Mouse (Mus musculus) heart, embryonic 13.5 days (tissue): ENCODE measurements around the gene Mtx2. TPM values are rescaled to one million over a fixed set of nuclear protein-coding genes. Genes with fewer than 3 reads are reported as not detected.
A peak's percentile ranks its signal among the peaks of the same experiment; 100 is the strongest.

ENCODE experiments used
- ATAC-seq: fragments of 200-750 bp; cut with Nextera tagmentation; 2 replicates; pipeline ENCODE4 v1.8.0; 2017; ENCODE audit warnings: moderate TSS enrichment; ENCODE audit not compliant: insufficient number of reproducible peaks, low FRiP score, low TSS enrichment; ENCODE audit errors: extremely low read depth
- H3K27ac ChIP-seq: fragments of 300-500 bp; sonication (generic); replicated peaks from 2 replicates; pipeline ENCODE4 v1.5.1; 2015; ENCODE audit warnings: moderate library complexity, mild to moderate bottlenecking, inconsistent platforms
- H3K27me3 ChIP-seq: fragments of 300-500 bp; sonication (generic); replicated peaks from 2 replicates; pipeline ENCODE4 v1.6.1; 2015; ENCODE audit warnings: mild to moderate bottlenecking, inconsistent platforms
- H3K36me3 ChIP-seq: fragments of 300-500 bp; sonication (generic); 2 replicates; pipeline ENCODE4 v1.6.1; 2015; ENCODE audit warnings: mild to moderate bottlenecking, inconsistent platforms
- H3K4me1 ChIP-seq: fragments of 300-500 bp; sonication (generic); 2 replicates; pipeline ENCODE4 v1.6.1; 2015; ENCODE audit warnings: inconsistent platforms
- H3K4me2 ChIP-seq: fragments of 300-500 bp; sonication (generic); 2 replicates; pipeline ENCODE4 v1.6.1; 2015; ENCODE audit warnings: inconsistent platforms, mild to moderate bottlenecking, moderate library complexity
- H3K4me3 ChIP-seq: fragments of 300-500 bp; sonication (generic); 2 replicates; pipeline ENCODE4 v1.5.1; 2015; ENCODE audit warnings: moderate library complexity, mild to moderate bottlenecking, inconsistent platforms
- H3K9ac ChIP-seq: fragments of 300-500 bp; sonication (generic); 2 replicates; pipeline ENCODE4 v1.6.1; 2015; ENCODE audit warnings: inconsistent platforms, mild to moderate bottlenecking, moderate library complexity
- H3K9me3 ChIP-seq: fragments of 300-500 bp; sonication (generic); 2 replicates; pipeline ENCODE4 v1.6.1; 2016; ENCODE audit warnings: inconsistent platforms
- WGBS: fragments of 180-500 bp; shearing (Covaris S2); methylation state at CpG from one replicate; pipeline ENCODE4 v1.1.7; 2015; ENCODE audit warnings: mixed read lengths; 5-methylcytosine and 5-hydroxymethylcytosine counted together
- polyA plus RNA-seq: library from polyadenylated mRNA; unstranded; fragments of >200 nt; fragmentation: Nextera tagmentation; extraction: Ambion mirVana; gene quantifications from 2 replicates; pipeline ENCODE4 v1.2.1, GENCODE M21; 2015

Mtx2 gene
- polyA plus RNA-seq, 1 experiment from 2014 or later: 138 TPM

DNA sequence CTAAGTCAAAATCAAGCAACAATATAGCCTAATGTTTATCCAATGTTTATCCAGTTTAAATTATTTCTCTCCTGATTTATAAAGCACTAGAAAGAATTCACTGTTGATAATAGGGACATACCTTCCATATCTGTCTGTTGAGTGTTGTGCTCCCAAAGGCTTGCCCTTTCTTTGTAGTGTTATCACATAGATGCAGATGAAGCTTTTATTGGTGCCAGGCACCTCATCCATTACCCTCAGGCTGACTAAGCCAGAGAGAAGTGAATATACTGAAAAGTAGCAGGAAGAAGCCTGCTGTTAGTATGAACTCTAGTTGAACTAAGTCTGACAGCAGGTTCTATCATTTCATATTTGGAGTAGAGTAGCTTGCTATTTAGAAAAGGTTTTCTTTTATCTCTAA lies 39.8 kb downstream of the Mtx2 start:
- H3K27ac ChIP-seq: no peak overlapping the region
- H3K9me3 ChIP-seq: peaks cover 6% of the 10 kb centered on the region; the same call in 1 of the 2 replicates
- no peaks in the 10 kb centered on the region for H3K27me3 ChIP-seq
- no peak overlapping the region for H3K9ac ChIP-seq
- H3K4me1 ChIP-seq: no peaks in the 10 kb centered on the region
- ATAC-seq: no peak
- peaks cover 24% of the 10 kb centered on the region for H3K36me3 ChIP-seq
- no peak overlapping the region for H3K4me3 ChIP-seq
- no peak overlapping the region for H3K4me2 ChIP-seq

DNA sequence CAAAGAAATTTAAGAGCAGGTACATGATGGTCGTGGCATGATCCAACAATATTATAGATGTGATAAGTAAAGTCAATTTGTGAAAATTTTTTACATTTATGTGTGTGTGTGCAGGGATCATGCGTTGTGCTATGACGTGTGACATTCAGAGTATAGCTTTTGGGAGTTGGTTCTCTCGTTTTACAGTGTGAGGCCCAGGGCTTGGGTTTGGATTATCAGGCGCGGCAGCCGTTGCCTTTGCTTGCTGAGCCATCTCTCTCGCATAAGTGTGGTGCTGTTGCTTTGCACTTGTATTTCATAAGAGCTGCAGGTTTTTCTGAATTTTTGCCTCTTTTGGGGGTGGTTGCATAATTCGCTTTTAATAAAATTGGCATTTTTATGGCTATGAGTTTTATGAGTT lies 48.4 kb downstream of the Mtx2 start:
- H3K4me1 ChIP-seq: peaks cover 8% of the 10 kb centered on the region; the same call in 1 of the 2 replicates
- no peak overlapping the region for H3K9ac ChIP-seq
- no peak for ATAC-seq
- H3K4me3 ChIP-seq: no peak overlapping the region
- H3K36me3 ChIP-seq: peaks cover 40% of the 10 kb centered on the region
- no peak overlapping the region for H3K4me2 ChIP-seq
- H3K27ac ChIP-seq: no peak overlapping the region
- 81% methylated on average over 9 of the region's 9 CpGs for WGBS
- no peaks in the 10 kb centered on the region for H3K27me3 ChIP-seq
- H3K9me3 ChIP-seq: no peaks in the 10 kb centered on the region

DNA sequence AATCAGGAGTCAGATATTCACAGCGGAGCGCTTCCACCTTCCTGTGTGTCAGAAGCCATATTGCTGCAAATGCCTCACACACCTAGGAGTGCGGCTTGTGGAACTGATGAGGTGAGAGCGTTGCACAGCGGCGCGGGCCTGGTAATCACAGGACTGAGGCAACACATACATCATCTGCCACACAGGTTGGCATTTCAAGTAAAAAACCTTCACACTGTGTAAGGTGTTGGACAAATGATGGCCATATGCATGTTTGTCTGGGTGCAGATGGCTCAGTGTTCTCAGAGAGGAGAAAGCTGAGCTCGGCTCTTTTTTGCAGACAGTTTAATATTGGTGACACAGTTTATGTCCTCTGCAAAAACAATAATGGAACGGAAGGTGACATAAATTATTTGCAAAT lies 58.8 kb downstream of the Mtx2 start:
- no peak overlapping the region for H3K4me3 ChIP-seq
- H3K9me3 ChIP-seq: no peaks in the 10 kb centered on the region
- H3K9ac ChIP-seq: no peak overlapping the region
- no peaks in the 10 kb centered on the region for H3K4me1 ChIP-seq
- 89% methylated on average over 9 of the region's 9 CpGs for WGBS
- no peak overlapping the region for H3K4me2 ChIP-seq
- no peak overlapping the region for H3K27ac ChIP-seq
- H3K27me3 ChIP-seq: no peaks in the 10 kb centered on the region
- ATAC-seq: no peak
- H3K36me3 ChIP-seq: 0 out of 2 replicates have a peak, but pooled peaks cover under 1% of the 10 kb centered on the region

DNA sequence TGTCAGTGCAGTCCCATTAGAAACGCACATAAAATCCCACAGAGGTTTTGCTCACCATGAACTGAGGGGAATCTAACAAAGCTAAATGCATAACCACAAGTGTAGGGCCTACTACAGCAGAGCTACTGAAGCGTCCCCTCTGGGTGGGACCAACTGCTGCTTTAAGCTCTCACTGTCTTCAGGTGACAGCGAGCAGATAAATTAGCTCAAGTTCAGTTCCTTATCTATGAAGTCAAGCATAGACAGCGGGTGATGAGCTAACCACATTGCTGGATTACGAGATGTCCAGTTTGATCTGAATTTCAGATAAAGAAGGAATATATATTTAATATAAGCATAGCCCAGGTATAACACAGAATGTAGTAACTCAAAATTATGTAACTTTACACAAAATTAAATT lies 66.3 kb downstream of the Mtx2 start:
- no peaks in the 10 kb centered on the region for H3K4me1 ChIP-seq
- no peak overlapping the region for H3K9ac ChIP-seq
- H3K9me3 ChIP-seq: no peaks in the 10 kb centered on the region
- no peaks in the 10 kb centered on the region for H3K36me3 ChIP-seq
- H3K27ac ChIP-seq: no peak overlapping the region
- H3K27me3 ChIP-seq: no peaks in the 10 kb centered on the region
- no peak overlapping the region for H3K4me3 ChIP-seq
- WGBS: 62% methylated on average over 5 of the region's 5 CpGs
- H3K4me2 ChIP-seq: no peak overlapping the region
- ATAC-seq: no peak

DNA sequence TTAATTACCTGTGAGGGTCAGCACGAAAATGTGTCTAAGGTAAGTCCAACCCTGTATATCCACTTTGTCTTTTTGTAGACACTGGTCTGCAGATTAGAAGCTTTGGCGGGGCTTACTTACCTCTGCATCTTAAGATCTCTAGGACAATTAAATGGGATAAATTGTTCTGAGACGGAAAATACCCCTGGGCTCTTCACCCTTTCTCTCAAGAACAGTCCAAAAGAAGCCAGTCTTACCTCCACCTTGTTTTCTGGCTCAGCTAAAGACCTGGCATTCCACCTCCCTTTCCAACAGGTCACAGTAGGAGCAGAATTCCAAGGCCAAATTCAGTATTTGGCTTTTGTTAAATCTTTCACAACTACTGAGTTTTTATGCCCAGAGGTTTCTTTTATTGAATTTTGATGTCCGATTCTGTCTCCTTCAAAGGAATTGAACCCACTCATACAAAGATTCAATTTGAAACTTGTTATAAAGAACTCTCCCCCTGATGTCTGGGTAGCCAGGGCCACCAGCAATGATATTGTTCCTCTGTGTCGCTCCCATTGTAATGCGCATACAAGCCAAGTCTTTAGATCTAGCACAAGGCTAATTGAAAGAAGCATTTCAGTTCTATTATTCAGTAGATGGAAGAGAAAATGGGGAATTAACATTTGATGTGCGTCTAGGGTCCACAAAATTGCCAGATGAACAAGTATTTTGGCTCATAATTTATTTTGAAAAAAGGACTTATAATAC lies 67.4 kb downstream of the Mtx2 start:
- Histone ChIP-seq H3K4me3 (no peak overlapping the region), H3K4me1 (no peaks in the 10 kb centered on the region), H3K36me3 (no peaks in the 10 kb centered on the region), H3K9me3 (no peaks in the 10 kb centered on the region), H3K9ac (no peak overlapping the region), H3K27me3 (no peaks in the 10 kb centered on the region), H3K27ac (no peak overlapping the region), H3K4me2 (no peak overlapping the region)
- 86% methylated on average over 7 of the region's 7 CpGs for WGBS
- ATAC-seq: no peak

DNA sequence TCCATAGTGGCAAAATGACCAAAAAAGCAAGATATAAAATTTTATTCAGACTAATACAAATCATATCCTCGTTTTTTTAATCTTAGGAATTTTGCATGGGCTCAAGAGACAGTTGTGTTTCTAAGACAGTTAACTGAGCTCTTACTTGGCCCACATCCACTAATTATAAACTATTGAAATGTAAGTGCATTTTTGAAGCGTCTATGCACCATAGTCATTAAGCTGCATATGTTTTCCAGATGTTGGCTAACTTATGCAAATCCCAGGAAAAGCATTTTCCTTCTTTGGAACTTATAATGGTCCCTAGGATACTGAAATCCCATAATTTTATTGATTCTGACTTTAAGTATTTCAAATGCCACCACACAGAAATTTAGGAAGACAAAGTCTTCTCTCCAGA lies 68.5 kb downstream of the Mtx2 start:
- Histone ChIP-seq H3K4me3 (no peak overlapping the region), H3K9ac (no peak overlapping the region), H3K27ac (no peak overlapping the region), H3K27me3 (no peaks in the 10 kb centered on the region), H3K4me1 (no peaks in the 10 kb centered on the region), H3K36me3 (no peaks in the 10 kb centered on the region), H3K4me2 (no peak overlapping the region), H3K9me3 (no peaks in the 10 kb centered on the region)
- no peak for ATAC-seq
- 50% methylated on average over 2 of the region's 2 CpGs for WGBS

DNA sequence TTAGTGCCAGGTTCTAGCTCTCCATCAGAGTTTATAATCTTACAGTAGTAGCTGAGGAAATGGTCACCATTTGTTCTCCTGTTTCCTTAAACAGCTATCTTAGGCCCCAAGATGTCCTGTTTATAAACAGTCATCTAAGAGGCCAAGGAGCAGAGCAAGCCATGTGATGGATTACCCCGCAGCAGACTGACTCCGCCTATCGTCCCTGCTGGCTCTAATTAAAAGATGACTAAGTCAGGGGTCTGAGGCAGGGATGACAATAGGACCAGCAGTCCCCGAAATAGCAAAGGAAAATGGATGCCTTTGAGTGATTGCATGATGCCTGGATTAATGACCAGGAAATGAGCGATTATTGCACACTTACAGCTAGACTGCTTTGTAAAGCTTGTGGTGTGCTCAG lies 74.4 kb downstream of the Mtx2 start:
- Histone ChIP-seq H3K9me3 (no peaks in the 10 kb centered on the region), H3K36me3 (no peaks in the 10 kb centered on the region), H3K4me3 (no peak overlapping the region), H3K27me3 (no peaks in the 10 kb centered on the region), H3K9ac (no peak overlapping the region), H3K27ac (no peak overlapping the region), H3K4me1 (peaks cover 9% of the 10 kb centered on the region), H3K4me2 (no peak overlapping the region)
- WGBS: 39% methylated on average over 5 of the region's 5 CpGs
- ATAC-seq: no peak

DNA sequence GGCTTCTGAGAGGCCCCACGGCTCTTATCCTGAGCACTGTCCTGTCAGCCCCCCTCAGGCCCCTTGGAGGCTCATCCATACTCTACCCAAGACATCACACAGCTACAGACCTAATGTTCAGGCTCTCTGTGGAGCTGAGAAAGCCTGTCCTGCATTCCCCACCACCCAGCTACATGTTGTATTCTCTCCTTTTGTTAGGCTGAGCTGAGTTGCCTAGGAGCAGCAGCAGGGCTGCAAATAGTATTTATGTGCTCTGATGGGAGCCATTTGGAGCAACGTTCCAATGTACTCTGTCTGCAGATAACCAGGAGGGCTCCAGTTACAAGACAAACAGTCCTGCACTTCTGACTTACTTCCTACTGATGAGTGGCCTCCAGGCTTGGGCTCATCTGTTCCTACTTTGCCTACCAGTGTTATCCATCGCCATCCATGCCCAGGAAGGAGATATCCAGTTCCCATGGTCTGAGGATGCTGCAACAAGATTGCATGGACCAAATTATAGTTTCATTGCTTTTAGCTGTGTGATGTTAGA lies 76.2 kb downstream of the Mtx2 start:
- H3K4me3 ChIP-seq: no peak overlapping the region
- no peaks in the 10 kb centered on the region for H3K9me3 ChIP-seq
- no peak overlapping the region for H3K9ac ChIP-seq
- no peaks in the 10 kb centered on the region for H3K27me3 ChIP-seq
- H3K4me2 ChIP-seq: no peak overlapping the region
- 31% methylated on average over 3 of the region's 3 CpGs for WGBS
- H3K36me3 ChIP-seq: no peaks in the 10 kb centered on the region
- H3K27ac ChIP-seq: no peak overlapping the region
- H3K4me1 ChIP-seq: peaks cover 9% of the 10 kb centered on the region
- no peak for ATAC-seq

DNA sequence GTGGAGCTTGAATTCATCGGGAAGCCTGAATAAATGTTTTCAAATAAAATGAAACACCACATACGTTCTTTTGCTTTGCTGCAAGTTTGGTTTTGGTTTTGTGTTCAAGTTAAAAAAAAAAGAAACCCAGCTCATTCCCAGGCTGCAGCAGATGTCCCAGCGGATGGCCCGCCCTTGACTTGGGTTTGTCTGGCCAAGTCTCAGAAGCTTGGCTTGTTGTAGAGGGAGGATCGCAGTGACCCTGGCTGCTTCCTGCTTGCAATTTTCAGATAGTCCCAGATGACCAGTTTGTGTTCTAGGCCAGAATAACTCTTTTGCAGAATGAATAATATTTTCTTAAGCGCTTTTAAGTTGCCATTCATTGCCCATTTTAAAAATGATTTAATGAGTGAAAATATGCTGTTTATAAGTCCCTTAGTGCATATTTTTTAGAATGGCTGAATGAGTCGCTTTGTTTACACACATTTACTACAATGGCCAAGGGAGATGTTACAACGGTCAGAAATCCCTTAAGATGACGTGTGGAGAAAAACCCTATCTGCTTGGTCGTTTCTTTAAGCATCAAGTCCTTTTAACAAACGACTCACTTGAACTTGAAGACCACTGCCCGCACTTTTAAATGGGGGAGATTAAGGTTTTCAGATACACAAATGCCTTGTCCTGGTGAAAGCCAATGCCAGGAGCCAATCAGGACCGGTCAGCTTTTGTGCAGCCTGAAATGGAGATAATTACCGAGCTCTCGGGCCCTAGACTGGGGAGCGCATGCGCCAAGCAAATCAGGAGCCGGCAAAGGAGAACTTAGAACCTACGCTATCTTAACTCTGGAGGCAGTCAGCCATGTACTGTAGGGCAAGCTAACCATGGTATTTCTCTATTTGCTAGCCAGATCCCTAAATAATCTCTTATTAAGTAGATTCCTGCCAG lies 82.0 kb downstream of the Mtx2 start:
- 66% methylated on average over 19 of the region's 19 CpGs for WGBS
- peak overlapping the region; percentile 28 for H3K4me2 ChIP-seq
- no peaks in the 10 kb centered on the region for H3K36me3 ChIP-seq
- H3K27me3 ChIP-seq: no peaks in the 10 kb centered on the region
- H3K4me3 ChIP-seq: no peak overlapping the region
- H3K9ac ChIP-seq: no peak overlapping the region
- H3K9me3 ChIP-seq: no peaks in the 10 kb centered on the region
- no peak for ATAC-seq
- H3K27ac ChIP-seq: no peak overlapping the region
- H3K4me1 ChIP-seq: peaks cover 9% of the 10 kb centered on the region; the same call in 1 of the 2 replicates

DNA sequence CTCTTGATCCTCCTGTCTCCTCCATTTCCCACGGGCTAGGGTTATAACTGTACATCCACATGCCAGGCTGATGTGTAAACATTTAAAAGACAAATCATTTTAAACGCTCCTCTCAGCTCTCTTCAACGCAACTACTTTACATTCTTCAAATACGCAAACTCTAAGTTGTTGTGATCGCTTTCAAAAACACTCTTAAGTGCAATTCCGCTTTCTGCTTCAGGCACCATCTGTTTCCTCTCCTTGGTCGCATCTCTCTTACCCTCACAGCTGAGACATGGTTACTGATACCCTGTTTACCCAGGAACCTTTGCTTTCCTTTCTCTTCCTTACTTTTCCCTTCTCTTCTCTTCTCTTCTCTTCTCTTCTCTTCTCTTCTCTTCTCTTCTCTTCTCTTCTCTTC lies 86.4 kb downstream of the Mtx2 start:
- ATAC-seq: no peak
- H3K4me1 ChIP-seq: peaks cover 8% of the 10 kb centered on the region; the same call in 1 of the 2 replicates
- H3K27ac ChIP-seq: no peak overlapping the region
- no peaks in the 10 kb centered on the region for H3K9me3 ChIP-seq
- H3K27me3 ChIP-seq: no peaks in the 10 kb centered on the region; the same call in 1 of the 2 replicates
- WGBS: 73% methylated on average over 7 of the region's 7 CpGs
- H3K4me3 ChIP-seq: no peak overlapping the region
- no peaks in the 10 kb centered on the region for H3K36me3 ChIP-seq
- no peak overlapping the region for H3K4me2 ChIP-seq
- H3K9ac ChIP-seq: no peak overlapping the region

DNA sequence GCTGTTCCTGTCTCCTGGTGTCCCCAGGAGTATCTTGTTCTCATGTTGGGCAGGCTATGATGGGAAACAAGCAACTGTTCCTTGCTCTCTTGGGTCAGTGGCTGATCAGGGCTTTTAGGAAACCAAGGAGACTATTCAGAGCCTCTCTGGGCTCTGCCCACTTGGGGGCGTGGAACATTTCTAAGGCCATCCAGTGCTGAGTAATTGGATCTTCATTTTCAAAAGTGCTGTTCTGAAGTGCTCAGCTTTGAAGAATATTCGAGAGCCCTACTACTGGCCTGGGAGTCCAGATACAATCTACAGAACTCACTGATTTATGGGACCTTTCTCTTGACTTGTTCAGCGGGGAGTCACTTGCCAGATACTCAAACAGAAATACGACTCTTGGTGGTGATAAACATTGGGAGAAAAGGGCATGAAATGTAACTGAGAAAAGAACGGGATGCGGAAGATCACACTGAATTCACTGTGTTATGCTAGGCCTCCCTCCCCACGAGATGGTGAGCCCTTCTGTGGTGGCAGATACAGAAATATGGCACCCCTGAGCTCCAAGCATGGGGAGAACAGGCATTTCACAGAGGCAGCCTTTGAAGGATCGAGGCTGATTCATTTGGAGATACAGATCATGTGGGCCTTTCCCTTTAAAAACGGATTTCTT lies 92.4 kb downstream of the Mtx2 start:
- no peak overlapping the region for H3K4me2 ChIP-seq
- ATAC-seq: no peak
- H3K4me1 ChIP-seq: no peaks in the 10 kb centered on the region
- no peak overlapping the region for H3K4me3 ChIP-seq
- H3K27ac ChIP-seq: no peak overlapping the region
- H3K9me3 ChIP-seq: no peaks in the 10 kb centered on the region
- H3K27me3 ChIP-seq: peaks cover 3% of the 10 kb centered on the region; the same call in 1 of the 2 replicates
- no peaks in the 10 kb centered on the region for H3K36me3 ChIP-seq
- H3K9ac ChIP-seq: no peak overlapping the region
- 60% methylated on average over 9 of the region's 9 CpGs for WGBS
